Mouse (Mus musculus): ENCODE results near the gene Src.

DNA sequence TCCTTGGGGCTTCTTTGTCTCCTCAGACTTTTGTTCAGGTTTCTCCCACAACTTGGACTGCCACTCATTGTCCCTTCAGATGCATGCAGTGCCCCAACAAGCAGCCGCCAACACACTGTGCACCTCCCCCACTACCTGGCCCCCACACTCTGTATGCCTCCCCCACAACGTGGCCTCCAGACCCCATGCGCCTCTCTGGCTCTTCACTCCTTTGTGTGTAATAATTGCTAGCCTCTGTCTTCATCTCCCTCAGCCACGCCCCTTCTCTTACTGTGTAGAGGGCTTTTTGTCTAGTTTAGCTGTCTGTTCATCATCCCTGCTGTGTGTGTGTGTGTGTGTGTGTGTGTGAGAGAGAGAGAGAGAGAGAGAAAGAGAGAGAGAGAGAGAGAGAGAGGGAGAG is 80.3 kb downstream of the Src start:
- no peak for TF ChIP-seq CTCF (IDR thresholded peaks at IDR 0.05; ENCODE audit: low read depth)
- TF ChIP-seq EP300 (IDR thresholded peaks at IDR 0.05; ENCODE audit: low read depth) = no peak
